Mouse (Mus musculus): ENCODE data around the gene St8sia2. TPM values are rescaled to one million over a fixed set of nuclear protein-coding genes. Genes with fewer than 3 reads are reported as not detected.

The St8sia2 gene
- polyA plus RNA-seq, 1 experiment from 2014 or later = 0.10 TPM

DNA sequence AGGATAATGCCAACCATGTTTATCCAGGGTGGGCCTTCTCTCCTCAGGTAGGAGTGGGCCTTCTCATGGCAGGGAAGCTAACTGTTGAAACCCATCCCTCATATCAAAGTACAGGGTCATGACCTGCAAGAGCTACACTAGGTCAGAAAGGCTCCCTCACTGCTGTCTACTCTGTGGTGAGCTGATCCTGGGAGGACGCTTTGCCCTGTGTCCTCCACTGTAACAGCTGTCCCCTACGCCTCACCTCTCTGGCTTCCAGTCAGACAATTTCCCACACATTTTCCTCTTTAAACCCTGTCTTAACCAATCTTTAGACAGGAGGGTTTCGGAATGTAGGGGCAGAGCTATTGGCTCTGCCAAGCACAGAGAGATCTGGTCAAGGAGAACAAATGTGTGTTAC lies 48.3 kb downstream of the St8sia2 start:
- no peak for DNase-seq
- H3K27ac ChIP-seq = no peak overlapping the region
- no peak for ATAC-seq (ENCODE audit: low read depth)
- H3K4me2 ChIP-seq = no peak overlapping the region
- H3K4me3 ChIP-seq (replicated peaks) = no peak overlapping the region
- no peaks in the 10 kb centered on the region for H3K4me1 ChIP-seq (replicated peaks)
- no peaks in the 10 kb centered on the region for H3K36me3 ChIP-seq
- no peak overlapping the region for H3K9ac ChIP-seq
- H3K9me3 ChIP-seq (replicated peaks) = no peaks in the 10 kb centered on the region
- H3K27me3 ChIP-seq = no peaks in the 10 kb centered on the region
- WGBS (ENCODE audit: insufficient replicate concordance) = 65% methylated on average over 3 of the region's 3 CpGs

DNA sequence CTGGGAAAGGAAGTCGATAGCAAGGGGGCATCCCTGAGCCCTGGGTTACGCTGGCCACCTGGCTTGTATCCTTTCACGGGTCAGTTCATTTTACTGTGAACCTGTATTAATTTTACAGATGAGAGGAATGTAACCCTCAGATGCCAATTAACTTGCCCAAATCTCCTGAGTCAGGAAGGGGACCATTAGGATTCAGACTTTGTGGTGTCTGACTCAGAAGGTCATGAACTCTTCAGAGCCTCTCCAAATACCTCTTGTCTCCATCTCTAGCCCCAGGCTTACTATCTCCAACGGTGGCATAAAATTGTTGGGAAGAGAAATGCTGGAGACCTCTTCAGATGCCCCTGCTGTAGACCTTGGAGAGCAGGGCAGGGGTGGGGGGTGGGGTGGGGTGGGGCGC lies 51.1 kb downstream of the St8sia2 start:
- Histone ChIP-seq H3K4me3 (replicated peaks) (no peak overlapping the region), H3K27me3 (no peaks in the 10 kb centered on the region), H3K9ac (no peak overlapping the region), H3K27ac (no peak overlapping the region), H3K9me3 (replicated peaks) (no peaks in the 10 kb centered on the region), H3K4me1 (replicated peaks) (no peaks in the 10 kb centered on the region), H3K4me2 (no peak overlapping the region), H3K36me3 (no peaks in the 10 kb centered on the region)
- 73% methylated on average over 5 of the region's 5 CpGs for WGBS (ENCODE audit: insufficient replicate concordance)
- ATAC-seq (ENCODE audit: low read depth) (no peak), DNase-seq (no peak)

DNA sequence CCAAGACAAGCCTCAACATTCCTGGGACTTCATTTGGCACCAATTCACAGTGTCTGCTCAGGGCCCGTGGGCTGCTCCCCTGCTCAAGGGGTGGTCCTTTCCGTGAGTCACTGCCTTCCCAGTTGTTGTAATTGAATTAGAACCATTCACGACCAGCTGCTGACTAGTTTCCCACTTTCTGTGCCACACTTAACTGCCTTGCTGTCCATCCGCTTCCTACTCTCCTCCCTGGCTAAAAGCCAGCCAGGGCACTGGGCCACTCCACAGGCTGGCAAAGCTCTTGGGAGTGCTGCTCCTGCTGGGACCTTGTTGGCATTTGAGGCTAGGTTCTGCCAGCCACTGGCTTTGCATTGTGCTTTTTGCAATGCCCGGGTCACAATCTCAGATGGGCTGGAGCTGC lies 59.0 kb downstream of the St8sia2 start:
- Histone ChIP-seq H3K36me3 (no peaks in the 10 kb centered on the region), H3K27me3 (no peaks in the 10 kb centered on the region), H3K4me3 (replicated peaks) (no peak overlapping the region), H3K9me3 (replicated peaks) (no peaks in the 10 kb centered on the region), H3K4me2 (no peak overlapping the region), H3K9ac (no peak overlapping the region), H3K4me1 (replicated peaks) (no peaks in the 10 kb centered on the region), H3K27ac (no peak overlapping the region)
- no peak for ATAC-seq (ENCODE audit: low read depth)
- WGBS (ENCODE audit: insufficient replicate concordance) = 45% methylated on average over 5 of the region's 5 CpGs
- DNase-seq = no peak

DNA sequence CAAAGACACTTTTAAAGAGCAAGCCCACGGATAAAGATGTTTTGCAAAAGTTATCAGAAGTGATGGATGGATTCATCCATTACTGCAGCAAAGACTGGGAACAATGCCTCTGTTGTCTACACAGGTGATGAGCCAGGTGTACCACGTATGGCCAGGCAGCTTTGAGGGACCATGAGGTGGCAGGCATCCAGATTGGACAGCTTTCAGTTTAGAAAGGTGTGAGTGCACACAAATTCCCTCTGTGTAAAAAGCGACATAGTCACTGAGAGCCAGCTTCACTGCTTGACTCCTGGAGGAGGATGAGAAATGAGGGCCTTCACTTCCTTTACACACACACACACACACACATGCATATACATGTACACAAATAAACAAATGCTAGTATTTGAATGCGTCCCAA lies 60.4 kb downstream of the St8sia2 start:
- 62% methylated on average over 4 of the region's 4 CpGs for WGBS (ENCODE audit: insufficient replicate concordance)
- Histone ChIP-seq H3K9me3 (replicated peaks) (no peaks in the 10 kb centered on the region), H3K9ac (no peak overlapping the region)

DNA sequence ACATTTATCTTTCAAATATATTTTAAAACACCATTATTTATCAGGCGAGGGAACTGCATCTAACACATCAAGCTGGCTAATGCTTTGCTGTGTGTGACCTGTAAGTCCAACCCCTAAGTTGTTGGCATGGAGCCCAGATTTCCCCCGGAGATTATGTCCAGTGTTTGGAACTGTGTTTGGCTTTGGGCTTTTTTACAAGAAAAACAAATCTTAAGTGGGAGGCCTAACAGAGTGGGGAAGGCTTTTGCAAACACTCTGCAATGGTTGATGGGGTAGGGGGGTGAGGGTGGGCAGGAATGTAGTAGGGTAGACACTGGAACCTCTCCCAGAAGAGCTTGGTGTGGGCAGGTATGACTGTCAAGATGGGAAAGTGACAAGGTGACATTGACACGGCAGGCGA lies 71.8 kb downstream of the St8sia2 start:
- Histone ChIP-seq H3K4me2 (no peak overlapping the region), H3K4me1 (replicated peaks) (no peaks in the 10 kb centered on the region), H3K9me3 (replicated peaks) (no peaks in the 10 kb centered on the region), H3K27me3 (no peaks in the 10 kb centered on the region), H3K27ac (no peak overlapping the region), H3K36me3 (no peaks in the 10 kb centered on the region), H3K9ac (no peak overlapping the region), H3K4me3 (replicated peaks) (no peak overlapping the region)
- 53% methylated on average over 4 of the region's 4 CpGs for WGBS (ENCODE audit: insufficient replicate concordance)
- DNase-seq = no peak
- no peak for ATAC-seq (ENCODE audit: low read depth)

More for the DNA sequence above, 60.4 kb downstream of the St8sia2 start:
- DNase-seq (no peak), ATAC-seq (ENCODE audit: low read depth) (no peak)
- Histone ChIP-seq H3K4me3 (replicated peaks) (no peak overlapping the region), H3K27me3 (no peaks in the 10 kb centered on the region), H3K36me3 (no peaks in the 10 kb centered on the region), H3K27ac (no peak overlapping the region), H3K4me1 (replicated peaks) (no peaks in the 10 kb centered on the region), H3K4me2 (no peak overlapping the region)

DNA sequence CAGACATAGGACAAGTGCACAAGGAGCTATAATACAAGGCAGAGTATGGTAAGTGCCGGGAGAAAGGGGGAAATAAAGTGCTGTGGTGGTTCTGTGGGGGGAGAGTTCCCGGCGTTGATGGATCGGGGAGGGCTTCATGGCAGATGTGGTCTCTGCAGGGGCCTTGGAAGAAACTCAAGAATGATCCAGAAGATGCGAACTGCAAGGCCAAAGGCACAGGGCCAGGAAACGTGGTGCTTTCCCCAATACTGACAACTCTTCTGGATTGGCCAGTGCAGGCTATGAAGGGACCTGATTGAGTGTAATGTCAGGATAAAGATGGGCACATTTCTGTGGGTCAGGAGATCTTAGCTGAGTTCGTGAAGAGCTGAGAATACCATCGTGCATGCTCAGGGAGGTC lies 74.3 kb downstream of the St8sia2 start:
- Histone ChIP-seq H3K27ac (no peak overlapping the region), H3K4me1 (replicated peaks) (no peaks in the 10 kb centered on the region), H3K9me3 (replicated peaks) (no peaks in the 10 kb centered on the region), H3K36me3 (no peaks in the 10 kb centered on the region), H3K9ac (no peak overlapping the region), H3K27me3 (no peaks in the 10 kb centered on the region), H3K4me2 (no peak overlapping the region), H3K4me3 (replicated peaks) (no peak overlapping the region)
- no peak for ATAC-seq (ENCODE audit: low read depth)
- WGBS (ENCODE audit: insufficient replicate concordance) = 71% methylated on average over 8 of the region's 8 CpGs
- no peak for DNase-seq

DNA sequence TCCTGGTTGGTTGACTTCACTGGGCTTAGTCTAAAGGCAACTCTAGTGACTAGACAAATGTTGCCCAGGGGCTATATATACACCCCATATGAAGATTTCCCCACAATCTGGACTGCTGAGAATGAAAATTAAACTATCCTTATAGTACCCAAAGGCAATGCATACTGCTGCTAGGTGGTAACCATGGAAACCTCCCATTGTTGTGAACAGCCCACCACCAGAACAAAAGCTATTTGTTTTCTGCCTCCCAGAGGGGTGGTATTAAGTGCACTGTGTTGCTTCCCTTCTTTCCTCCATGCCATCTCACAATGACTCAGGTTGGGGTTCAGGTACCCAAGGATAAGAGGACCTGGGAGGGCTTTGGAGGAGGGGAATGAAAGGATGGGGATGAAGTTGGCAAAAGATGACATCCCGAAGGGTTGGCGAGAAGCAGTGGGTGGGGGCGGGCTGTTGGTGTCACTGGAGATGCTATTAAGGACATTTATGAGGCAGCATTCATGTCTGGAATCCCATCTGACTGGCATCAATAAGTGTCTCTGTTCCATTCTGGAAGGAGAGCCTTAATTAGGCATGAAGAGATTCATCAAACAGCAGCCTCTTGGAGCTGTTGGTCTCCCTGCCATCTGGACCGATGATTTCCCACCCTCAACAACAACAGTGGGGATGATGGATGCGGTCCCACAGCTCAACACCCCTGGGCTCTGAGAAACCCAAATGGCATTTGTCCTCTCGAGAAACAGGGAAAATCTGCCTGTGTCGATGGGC lies 75.3 kb downstream of the St8sia2 start:
- no peak overlapping the region for H3K4me2 ChIP-seq
- no peak overlapping the region for H3K27ac ChIP-seq
- no peak overlapping the region for H3K9ac ChIP-seq
- ATAC-seq (ENCODE audit: low read depth) (no peak), DNase-seq (no peak)
- no peaks in the 10 kb centered on the region for H3K27me3 ChIP-seq
- no peaks in the 10 kb centered on the region for H3K4me1 ChIP-seq (replicated peaks)
- H3K4me3 ChIP-seq (replicated peaks) = no peak overlapping the region
- H3K36me3 ChIP-seq = no peaks in the 10 kb centered on the region
- WGBS (ENCODE audit: insufficient replicate concordance) = 72% methylated on average over 7 of the region's 7 CpGs
- H3K9me3 ChIP-seq (replicated peaks) = no peaks in the 10 kb centered on the region

DNA sequence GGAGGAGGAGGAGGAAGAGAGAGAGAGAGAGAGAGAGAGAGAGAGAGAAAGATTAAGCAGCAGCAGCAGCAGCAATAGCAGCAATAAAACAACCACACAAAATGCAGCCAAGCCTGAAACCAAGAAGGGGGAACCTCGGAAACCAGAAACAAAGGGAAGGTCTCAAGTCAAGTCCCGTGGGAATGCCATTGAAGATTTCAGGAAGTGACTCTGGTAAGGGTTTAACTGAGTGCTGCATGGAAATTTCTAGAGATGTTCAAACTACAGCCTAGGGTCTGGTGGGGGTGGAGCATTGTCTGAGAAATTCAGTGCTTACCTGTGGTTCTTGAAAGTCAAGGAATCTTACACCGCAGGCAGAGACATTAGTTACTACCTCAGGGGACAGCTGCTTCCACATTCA lies 77.4 kb downstream of the St8sia2 start:
- Histone ChIP-seq H3K27ac (no peak overlapping the region), H3K36me3 (no peaks in the 10 kb centered on the region), H3K4me3 (replicated peaks) (no peak overlapping the region), H3K27me3 (no peaks in the 10 kb centered on the region), H3K9me3 (replicated peaks) (no peaks in the 10 kb centered on the region), H3K4me2 (no peak overlapping the region), H3K4me1 (replicated peaks) (no peaks in the 10 kb centered on the region), H3K9ac (no peak overlapping the region)
- ATAC-seq (ENCODE audit: low read depth) (no peak), DNase-seq (no peak)
- WGBS (ENCODE audit: insufficient replicate concordance) = 43% methylated on average over 3 of the region's 3 CpGs

DNA sequence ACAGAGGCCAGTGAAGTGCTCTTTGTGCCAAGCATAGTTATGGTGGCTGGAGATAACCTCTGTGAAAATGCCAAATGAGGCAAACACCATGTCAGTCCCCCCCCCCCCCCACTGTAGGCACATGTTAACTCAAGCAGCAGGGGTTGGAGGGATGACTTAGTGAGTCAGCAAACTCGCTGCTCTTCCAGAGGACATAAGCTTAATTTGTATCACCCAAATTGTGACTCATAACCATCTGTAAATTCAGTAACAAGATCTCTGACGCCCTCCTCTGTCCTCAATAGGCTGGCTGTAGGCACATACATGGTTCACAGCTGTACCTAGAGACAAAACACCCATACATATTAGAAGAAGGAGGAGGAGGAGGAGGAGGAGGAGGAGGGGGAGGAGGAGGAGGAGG lies 77.8 kb downstream of the St8sia2 start:
- Histone ChIP-seq H3K9me3 (replicated peaks) (no peaks in the 10 kb centered on the region), H3K27me3 (no peaks in the 10 kb centered on the region), H3K4me1 (replicated peaks) (no peaks in the 10 kb centered on the region), H3K27ac (no peak overlapping the region), H3K4me3 (replicated peaks) (no peak overlapping the region), H3K9ac (no peak overlapping the region), H3K4me2 (no peak overlapping the region), H3K36me3 (no peaks in the 10 kb centered on the region)
- DNase-seq (no peak), ATAC-seq (ENCODE audit: low read depth) (no peak)
- WGBS (ENCODE audit: insufficient replicate concordance) = 42% methylated on average over 2 of the region's 2 CpGs

DNA sequence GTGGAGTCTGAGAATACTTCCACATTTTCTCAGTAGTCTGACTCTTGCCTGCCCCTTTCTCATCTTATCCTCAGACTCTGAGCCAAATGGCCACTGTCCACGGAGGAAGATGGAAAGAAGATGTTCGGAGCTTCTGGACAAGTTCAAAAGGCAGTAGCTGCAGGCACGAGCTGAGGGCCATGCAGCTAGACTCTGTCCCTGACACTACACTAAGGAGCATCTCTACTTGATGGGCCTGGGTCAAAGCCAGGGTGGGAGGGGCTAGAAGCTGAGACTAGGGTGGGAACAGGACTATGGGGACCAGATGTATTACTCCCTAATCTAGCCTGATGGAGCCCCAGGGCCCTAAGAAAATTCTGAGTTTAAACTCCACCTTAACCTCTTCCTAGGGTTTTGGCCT lies 80.5 kb downstream of the St8sia2 start:
- Histone ChIP-seq H3K27me3 (no peaks in the 10 kb centered on the region), H3K4me3 (replicated peaks) (no peak overlapping the region), H3K27ac (no peak overlapping the region), H3K9me3 (replicated peaks) (no peaks in the 10 kb centered on the region), H3K4me1 (replicated peaks) (no peaks in the 10 kb centered on the region), H3K4me2 (no peak overlapping the region), H3K36me3 (no peaks in the 10 kb centered on the region), H3K9ac (no peak overlapping the region)
- DNase-seq (no peak), ATAC-seq (ENCODE audit: low read depth) (no peak)
- 56% methylated on average over 3 of the region's 3 CpGs for WGBS (ENCODE audit: insufficient replicate concordance)

DNA sequence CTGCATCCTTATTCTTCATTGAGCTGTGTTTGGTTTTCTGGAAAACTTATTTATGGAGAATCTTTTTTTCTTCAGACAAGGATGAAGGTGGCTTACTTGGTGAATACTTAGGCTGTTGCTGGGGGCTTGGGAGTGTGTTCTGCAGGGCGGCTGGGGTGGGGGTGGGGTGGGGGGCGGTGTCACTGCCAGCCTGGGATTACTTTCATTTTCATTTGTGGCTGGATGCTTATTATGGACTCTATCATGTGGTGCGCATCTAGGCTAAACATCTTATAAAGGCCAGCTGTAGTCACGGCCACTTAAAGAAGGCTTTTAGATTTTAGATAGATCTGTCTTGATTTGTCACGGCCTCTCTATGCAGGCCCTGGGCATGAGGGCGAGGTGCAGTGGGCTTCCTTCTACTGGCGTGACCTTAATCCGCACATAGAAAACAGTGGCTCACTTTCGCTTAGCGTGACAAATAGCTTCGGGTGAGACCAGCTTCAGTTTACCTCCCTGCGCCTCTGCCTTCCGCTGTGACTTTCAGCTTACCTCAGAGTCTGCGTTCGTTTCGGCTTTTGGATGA lies 92.5 kb downstream of the St8sia2 start:
- H3K4me2 ChIP-seq = no peak overlapping the region
- no peaks in the 10 kb centered on the region for H3K4me1 ChIP-seq (replicated peaks)
- DNase-seq = no peak
- no peaks in the 10 kb centered on the region for H3K36me3 ChIP-seq
- no peaks in the 10 kb centered on the region for H3K27me3 ChIP-seq
- H3K9me3 ChIP-seq (replicated peaks) = no peaks in the 10 kb centered on the region
- H3K9ac ChIP-seq = no peak overlapping the region
- no peak overlapping the region for H3K4me3 ChIP-seq (replicated peaks)
- no peak overlapping the region for H3K27ac ChIP-seq
- no peak for ATAC-seq (ENCODE audit: low read depth)
- 77% methylated on average over 16 of the region's 16 CpGs for WGBS (ENCODE audit: insufficient replicate concordance)

DNA sequence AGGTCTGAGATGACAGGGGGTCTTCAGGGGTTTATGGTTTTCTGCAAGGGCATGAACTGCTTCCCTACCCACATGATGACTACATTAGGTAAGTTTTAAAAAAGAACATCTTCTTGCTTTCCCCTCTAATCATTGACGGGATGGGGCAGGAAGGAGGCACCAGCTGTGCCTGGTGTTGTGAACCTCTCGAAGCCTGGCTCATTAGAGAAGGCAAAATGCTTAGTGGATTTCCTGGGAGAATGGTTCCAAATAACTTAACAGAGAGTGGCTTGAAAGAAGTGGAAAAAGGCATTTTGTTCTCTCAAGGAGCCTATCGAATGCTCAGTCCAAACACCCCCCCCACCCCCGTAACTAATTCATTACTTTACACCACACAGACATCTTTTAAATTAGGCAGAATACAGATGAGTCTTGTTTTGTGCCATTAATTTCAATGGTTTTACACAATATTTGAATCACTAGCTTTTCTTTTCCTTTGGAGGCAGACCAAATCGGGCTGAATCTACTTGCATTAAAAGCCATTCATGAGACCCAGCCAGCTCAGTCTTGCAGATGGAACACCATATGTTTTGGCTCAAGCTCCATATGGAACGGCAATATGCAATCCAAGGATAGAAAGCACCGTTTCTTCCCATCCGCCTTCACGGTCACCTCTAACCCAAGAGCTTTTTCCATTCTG lies 95.7 kb downstream of the St8sia2 start:
- no peak for ATAC-seq (ENCODE audit: low read depth)
- Histone ChIP-seq H3K4me2 (no peak overlapping the region), H3K9ac (no peak overlapping the region), H3K27ac (no peak overlapping the region), H3K4me1 (replicated peaks) (no peaks in the 10 kb centered on the region), H3K4me3 (replicated peaks) (no peak overlapping the region), H3K27me3 (no peaks in the 10 kb centered on the region), H3K9me3 (replicated peaks) (no peaks in the 10 kb centered on the region), H3K36me3 (no peaks in the 10 kb centered on the region)
- WGBS (ENCODE audit: insufficient replicate concordance) = 77% methylated on average over 9 of the region's 9 CpGs
- no peak for DNase-seq

Measured in liver, embryonic 13.5 days (tissue).